Mouse (Mus musculus): ENCODE measurements around the gene Msln. TPM values are rescaled to one million over a fixed set of nuclear protein-coding genes. Genes with fewer than 3 reads are reported as not detected.
A peak's percentile ranks its signal among the peaks of the same experiment; 100 is the strongest.

The Msln gene
- polyA plus RNA-seq (2012; rRNA removed) = 17.7 and 34.7 TPM in 2 replicates

DNA sequence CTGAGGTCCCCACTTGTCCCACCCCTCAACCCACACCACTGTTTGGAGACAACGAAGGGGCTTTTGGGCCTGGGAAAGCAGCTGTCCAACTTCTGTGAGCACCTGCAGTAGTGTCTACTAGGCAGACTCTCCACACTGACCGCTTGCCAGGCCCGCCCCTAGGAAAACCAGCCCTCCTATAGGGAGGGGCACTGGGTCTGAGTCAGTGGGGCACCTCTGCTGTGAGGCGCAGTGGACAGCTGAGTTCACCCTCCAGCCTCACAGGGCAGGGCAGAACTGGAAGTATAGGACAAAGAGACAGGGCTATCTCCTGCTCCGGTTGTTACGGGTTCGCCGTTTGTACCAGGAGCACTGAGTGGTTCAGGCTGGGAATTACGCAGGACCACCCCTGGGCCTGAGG, at the start of gene Msln:
Msln (minus strand) TSS at position 138 of the 400 bp plus-strand sequence.
- DNase-seq (ENCODE audit: low read depth) = no peak

DNA sequence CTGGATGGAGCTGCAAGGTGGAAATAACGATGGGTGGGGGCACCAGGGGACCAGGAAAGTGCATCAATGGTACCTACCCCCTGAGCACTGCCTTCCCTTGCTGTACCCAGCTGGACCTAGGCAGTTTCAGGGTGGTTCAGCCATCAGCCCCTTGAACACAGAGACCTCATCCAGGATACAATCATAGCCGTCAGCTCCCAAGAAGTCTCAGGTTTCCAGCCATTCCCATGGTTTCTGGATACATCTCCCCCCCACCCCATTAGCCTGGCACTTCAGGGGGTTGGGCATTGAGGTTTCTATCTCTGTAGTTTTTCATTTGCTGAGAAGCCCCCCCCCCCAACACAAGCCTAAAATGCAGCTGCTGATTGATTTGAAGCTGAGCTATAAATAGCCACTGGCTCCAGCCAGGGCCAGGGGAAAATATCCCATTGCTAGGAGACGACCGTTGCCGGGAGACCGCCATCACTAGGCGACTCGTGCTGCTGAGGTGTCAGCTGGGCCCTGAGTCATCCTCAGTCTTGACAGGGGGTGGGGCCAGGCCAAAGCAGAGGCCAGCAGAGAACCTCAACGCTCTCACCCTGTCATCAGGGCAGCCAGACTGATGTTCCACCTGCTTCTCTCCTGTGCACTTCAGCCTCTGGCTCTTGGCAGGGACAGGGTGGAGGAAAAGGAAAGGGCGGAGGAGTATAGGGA, 48.8 kb upstream of the Msln start:
- DNase-seq (ENCODE audit: low read depth) = no peak

DNA sequence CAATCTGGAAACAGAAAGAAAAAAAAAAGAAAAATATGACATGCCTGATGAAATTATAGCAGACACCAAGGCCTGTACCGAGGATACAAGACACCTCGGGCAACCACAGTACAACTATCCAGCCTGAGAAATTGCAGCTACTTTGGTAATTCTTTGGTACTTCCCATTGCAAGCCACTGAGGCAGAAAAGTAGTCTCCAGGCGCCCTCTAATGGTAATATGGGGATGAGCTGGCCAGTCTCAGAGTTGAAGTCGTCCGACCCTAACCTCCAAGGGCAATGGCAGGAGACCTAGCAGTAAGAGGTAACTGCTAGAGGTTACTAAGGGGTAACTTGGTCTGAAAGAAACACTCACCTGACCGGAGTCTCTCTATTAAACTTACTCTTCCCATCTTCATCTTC, 46.9 kb upstream of the Msln start:
- DNase-seq (ENCODE audit: low read depth) = no peak

DNA sequence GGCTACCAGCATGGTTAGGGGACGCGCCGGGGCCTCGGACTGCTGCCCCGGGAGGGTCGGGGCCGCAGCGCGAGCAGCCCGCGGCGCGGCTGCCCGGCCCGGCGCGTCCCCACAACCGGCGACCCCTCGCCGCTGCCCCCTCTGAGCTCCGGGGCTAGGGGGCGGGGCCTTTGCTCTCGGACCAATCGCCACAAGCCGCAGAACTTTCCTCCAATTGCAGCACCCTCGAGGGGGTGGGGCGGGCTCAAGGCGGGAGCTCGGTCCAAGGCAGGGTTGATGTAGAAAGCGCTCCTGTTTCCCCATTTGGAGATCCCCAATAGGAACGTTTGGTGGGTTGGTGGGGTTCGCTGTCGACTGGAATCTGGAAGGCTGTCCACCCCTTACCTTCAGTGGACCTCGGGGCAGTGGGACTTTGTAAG, 42.8 kb upstream of the Msln start, which contains the start of gene Metrn:
Metrn (minus strand) TSS at position 186 of the 419 bp plus-strand sequence.
- DNase-seq (ENCODE audit: low read depth) = no peak

DNA sequence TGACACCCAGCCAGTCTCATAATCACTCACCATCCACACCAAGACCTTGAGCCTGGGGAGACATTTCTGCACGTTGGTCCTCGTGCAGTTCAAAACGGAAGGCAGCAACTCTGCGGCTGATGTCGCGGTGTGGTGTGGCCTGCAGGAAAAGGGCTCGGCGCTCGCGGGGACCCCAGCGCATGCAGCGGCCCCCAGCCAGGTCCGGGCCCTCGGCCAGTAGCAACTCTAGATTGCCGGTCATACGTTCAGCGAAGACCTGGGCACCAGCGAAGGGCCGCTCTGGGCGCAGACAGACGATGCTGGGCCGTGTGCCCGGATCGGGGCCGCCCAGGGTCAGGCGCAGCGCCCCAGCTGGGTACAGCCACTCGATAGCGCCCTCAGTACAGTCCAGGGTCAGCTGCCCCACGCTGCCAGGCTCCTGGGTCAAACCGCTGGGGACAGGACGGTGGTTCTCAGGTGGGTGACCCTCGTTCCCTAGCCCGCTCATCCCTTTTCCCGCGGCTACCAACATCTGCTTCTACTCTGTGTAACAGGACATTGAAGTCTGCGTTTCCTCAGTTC, 42.1 kb upstream of the Msln start:
- DNase-seq (ENCODE audit: low read depth) = no peak

DNA sequence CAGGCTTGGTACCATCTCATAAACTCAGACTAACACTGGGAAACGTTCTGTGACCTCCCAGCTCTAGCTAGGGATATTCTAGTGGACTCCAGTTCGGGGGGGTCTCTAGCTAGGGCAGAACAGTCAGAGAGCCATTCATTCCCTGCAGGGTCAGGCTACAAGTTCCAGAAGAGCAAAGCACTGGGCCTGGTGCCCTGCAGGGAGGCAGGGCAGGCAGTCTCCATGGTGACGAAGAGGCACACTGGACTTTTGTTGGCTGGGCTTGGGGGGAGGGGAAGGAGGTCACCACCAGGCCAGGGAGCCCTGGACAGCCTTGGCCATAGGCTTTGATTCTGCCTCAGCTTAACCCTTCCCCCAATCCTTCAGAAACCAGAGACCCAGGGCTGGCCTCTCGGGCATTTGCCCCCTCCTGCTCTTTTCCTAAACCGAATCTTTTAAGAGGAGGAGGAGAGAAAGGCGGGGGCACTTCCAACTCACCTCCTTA, 41.5 kb upstream of the Msln start, which contains the start of gene AC134908.4:
AC134908.4 (minus strand) TSS at position 51 of the 484 bp plus-strand sequence.
- DNase-seq (ENCODE audit: low read depth) = no peak

DNA sequence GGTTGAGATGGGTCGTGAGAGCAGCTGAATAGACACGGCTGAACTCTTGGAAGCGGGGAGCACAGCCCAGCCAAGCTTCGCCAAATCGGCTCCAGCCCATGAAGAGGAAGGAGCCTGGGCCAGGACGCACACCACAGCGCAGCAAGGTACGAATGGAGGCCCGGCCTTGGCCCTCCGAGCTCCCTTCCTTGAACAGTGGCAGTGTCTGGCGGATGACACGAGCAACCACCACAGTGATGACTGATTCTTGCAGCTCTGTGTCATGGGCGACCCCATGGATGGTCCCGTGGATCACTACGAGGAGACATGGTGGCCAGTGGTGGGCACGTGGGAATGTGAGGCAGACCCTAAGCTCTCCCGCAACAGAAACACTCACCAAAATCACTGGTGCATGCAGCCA, 40.8 kb upstream of the Msln start:
- no peak for DNase-seq (ENCODE audit: low read depth)

DNA sequence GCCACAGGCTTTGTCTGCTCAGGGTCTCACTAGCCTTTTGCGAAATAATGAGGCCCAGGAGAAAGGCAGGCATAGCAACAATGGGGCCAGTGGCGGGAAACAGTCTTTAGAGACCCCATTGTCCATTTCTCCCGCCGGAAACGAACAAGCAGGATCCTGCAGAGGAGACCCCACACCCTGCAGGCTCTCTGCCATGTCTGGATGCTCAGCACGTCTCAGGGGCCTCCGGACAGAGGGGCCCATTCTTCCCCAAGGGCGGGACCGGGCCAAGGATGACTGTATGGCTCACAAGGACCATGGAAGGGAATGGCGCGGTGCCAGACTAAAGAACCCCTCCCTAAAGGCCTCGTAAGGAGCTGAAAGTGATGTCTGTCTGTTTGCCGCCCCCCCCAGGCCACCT, 40.0 kb upstream of the Msln start:
- DNase-seq (ENCODE audit: low read depth) = no peak

DNA sequence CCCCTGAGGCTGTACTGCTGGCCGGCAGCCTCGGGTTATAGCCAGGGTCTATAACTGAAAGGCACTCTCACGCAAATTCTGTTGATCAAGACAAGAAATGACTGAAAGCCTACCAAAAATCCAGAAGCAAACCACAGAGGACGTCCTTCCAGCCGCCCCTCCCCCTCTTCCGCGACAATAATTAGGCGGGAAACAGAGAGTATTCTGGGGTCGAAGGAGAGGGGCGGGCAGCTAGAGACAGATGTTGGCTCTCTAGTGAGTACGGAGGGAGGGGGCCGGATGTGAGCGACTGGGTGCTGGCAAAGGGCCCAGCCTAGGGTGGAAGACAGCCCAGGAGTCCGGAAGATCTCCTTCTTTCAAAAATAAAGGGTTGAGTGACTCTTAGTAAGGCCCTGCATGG, 38.4 kb upstream of the Msln start, which contains the start of gene Fam173a:
Fam173a (minus strand) TSS at position 287 of the 400 bp plus-strand sequence.
- DNase-seq (ENCODE audit: low read depth) = no peak

DNA sequence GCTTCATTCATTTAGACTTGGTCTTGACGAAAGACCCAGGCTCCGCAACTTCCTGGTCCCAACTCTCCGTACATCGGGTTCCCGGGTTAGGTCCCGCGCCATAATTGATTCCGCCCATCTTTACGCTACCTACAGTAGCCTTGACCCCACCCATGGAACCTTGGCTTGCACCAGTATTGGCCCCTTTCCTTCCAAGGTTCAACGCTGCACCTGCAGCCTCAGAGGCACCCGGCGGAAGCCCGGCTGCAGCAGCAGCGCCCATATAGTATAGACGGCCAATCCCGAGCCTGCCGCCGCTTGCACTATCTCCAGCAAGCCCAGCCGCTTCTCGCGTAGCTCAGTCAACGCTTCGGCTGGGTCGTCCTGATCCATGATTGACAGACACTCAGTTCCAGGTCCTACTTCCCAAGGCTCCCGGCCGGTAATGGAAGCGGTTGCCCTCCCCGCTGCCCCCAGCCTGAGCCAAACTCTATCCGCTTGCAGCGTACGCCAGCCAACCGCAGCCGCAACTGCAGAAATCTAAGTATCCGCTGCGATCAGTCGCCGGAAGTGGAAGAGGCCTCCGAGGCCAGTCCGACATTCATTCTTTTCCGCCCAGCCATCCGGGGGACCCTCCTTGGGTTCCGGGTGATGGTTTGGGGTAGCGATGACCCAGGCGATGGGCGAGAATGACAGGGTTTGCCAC, 37.8 kb upstream of the Msln start:
- DNase-seq (ENCODE audit: low read depth) = no peak

DNA sequence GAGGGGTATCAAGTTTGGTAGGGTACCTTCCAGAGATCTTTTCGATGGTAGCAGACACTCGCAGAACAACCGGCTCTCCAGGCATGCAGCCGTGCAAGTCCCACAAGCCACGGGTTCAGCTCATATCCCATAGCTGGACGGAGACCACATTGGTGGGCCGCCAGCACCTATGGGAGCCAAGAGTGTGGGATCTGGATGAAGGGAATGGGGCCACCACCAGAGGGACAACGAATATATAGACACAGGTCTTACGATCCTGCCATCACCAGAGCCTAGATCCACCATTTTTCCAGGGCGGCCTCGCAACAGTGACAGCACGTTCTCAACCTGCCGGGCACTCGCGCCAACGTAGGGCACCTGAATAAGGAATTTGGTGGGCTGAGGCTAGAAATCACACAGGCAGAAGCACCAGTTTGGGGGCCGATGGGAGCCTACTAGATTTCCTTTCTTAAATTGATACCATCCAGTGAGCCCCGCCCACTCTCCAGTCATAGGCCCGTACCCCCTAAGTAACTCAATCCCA, 37.2 kb upstream of the Msln start:
- DNase-seq (ENCODE audit: low read depth) = no peak

DNA sequence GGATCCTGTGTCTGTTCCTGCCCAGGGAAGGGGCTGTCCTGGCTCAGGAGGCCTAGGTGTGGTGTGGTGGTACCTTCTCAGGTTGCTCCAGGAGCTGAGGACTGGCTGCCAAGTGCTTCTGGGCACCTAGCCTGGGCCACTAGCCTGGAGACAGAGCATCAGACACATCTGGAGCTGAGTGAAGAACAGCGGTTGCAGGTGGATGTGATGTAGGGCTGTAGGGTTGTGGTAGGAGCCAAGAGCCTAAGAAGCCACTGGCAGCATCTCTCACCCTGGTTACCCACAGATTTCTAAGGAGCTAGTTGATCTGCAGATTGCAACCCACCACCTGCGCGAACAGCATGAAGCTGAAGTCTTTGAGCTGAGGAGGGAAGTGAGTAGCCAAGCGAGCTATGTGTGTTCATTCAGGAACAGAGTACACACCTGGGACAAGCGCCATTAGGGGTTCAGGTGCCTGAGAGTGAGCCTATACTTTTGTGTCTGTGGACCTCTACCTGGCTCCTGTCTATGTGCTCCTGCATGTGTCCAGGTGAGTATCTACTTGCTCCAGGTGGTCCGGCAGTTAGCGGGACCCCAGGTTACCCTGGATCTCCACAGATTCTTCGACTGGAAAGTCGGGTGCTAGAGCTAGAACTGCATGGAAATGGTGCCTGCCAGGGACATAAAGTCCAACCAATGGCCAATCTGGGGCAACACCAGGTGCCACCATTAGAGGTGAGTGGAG, 32.8 kb upstream of the Msln start:
- DNase-seq (ENCODE audit: low read depth) = no peak

DNA sequence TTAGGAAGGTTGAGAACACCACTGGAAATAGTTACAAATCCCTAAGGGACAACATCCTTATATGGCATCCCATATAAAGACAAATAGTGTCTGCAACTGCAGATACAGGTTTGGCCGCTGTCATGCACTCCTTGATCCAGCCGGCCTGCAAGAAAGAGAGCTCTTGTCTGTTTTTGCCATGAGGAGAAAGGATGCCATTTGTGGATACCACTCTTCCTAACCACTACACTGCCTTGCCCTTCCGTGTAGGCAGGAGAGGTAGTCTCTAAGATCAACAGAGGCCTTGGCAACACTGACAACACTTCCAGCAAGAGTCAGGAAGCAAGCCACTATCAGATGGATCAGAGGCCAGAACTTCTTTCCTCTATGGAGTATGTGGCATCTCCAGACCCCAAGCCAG, 32.1 kb upstream of the Msln start, which contains the start of gene Ccdc78:
Ccdc78 (plus strand) TSS at position 301 of the 400 bp plus-strand sequence.
- DNase-seq (ENCODE audit: low read depth) = no peak

DNA sequence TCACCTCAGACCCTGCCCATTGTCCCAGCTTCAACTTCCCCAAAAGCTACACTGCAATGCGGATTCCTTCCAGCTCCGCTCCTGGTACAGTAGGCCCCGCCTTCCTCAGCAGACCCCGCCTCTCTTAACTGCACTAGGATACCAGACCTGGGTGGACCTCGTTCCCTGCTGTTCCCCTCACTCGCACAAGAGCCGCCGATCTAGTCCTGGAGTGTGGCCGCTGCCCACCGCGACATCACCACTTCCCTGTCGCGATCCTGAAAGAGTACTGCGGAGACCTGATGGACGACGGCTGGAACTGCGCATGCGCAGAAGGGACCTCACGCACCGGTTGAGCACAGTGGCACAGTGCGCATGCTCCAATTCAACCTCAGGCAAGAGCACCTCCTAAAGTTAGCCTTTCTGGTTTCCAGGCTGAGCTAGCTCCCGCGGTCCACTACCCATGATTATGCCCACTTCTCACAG, 31.1 kb upstream of the Msln start, which contains the start of gene Haghl:
Haghl (minus strand) TSS at position 393 of the 465 bp plus-strand sequence.
- no peak for DNase-seq (ENCODE audit: low read depth)

DNA sequence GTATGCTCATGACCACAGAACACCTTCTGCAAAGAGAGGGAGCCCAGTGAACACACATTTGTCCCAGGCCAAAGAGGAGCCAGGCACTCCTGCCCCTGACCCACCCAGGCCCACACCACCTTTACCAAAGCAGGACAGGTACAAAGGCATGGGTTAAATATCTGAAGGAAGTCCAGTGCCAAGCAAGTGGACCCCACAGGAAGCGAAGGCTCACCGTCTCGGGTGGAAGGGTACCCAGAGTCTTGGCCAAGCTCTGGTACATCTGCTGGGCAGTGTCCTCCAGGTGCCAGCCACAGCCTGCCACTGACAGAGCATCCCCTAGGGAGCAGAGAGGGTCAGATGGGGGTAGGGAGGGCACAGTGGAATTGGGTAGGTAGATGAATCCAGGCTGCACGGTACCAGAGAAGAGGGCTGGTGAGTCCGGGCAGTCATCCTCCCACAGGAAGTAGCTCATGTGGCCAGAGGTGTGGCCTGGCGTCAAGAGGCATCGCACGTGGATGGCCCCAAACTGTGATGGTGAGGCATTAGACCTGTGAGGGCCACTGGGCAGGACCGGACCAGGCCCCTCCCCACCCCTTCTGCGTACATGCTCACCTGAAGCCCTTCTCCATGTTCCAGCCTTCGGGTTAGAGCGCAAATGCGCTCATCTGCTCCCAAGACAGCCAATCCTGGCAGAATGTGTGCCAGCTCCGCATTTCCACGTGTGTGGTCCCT, 29.8 kb upstream of the Msln start:
- DNase-seq (ENCODE audit: low read depth) = no peak

DNA sequence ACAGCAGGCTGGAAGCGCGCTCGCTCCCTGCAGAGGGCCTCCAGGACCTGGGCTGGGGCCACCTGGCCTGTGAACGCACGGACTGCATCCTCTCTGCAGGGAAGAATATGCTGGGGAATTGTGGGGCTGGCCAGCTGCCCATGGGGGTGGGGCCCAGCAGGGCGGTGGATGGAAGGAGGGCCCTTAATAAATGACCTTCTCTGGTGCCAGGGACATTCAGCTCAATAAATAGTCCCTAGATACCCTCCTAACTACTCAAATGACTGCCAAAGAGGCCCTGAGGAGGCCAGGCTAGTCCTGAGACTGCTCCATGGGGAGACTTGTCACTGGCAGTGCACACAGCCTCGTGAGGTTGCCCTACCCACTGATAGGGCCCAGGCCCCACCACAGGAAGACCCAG, 28.9 kb upstream of the Msln start:
- no peak for DNase-seq (ENCODE audit: low read depth)

DNA sequence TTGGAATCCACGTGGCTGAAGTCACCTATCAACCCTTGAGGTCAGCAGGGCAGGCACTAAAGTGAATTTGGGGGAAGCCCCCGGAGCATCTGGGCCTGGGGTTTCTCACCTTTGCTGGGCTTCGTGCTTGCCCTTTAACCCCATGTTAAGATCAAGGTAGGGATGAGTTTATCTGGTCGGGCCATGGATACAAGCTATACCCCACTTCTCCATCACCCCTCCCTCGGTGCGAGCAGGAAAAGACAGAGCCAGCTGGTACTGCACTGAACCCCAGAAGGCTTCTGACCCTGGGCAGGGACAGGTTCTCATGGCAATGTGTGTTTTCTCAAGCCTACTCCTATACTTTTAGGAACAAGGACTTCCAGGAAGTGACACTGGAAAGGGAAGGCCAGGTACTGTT, 27.2 kb upstream of the Msln start:
- no peak for DNase-seq (ENCODE audit: low read depth)

DNA sequence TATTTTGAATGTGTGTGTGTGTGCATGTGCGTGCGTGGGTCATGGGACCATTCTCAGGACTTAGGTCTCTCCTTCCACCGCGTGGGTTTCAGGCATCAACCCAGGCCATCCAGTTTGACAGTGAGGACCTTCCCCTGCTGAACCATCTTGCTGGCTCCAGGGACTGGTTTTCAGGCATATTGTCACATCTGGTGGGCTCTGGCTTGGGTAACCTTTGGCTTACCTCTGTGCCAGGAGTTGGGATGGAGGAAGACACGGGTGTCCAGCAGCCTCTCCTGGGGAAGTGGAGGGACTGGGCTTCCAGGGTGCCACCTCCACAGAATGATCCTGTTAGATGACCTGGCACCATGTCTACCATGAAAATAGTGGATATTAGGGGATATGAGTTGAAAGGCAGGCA, 23.8 kb upstream of the Msln start:
- no peak for DNase-seq (ENCODE audit: low read depth)

DNA sequence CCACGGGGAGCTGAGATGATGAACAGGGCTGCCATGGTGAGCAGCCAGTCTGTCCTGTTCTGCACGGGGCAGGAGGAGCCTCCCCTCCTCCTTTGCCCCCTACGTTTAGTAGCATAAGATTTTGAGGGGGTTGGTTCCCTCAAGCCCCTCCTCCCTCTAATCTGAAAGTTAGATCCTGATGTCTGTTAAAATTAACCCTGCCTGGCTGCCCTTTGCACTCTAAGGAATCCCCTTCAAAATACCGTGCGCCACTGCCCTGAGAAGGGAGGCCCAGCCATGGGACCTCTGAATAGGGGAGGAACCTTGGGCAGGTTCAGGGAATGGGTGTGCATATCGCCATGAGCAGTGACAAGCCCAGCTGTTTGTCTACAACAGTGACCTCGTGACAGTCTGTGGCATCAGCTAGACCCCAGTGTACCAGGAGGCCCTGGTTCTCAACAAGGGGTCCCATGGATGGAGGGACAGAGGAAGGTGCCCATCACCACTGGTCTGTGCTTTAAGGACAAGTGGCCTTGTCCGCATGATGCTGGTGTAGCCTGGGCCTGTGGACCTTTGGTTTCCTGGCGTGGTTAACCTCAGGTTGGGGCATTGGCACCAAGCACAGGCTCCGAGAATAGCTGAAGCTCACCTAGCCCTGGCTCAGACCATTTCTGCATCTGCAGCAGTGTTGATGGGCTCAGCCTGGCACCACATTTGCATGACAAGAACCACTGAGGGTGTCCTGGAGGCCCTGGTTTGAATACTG, 21.3 kb upstream of the Msln start:
- DNase-seq (ENCODE audit: low read depth) = no peak

DNA sequence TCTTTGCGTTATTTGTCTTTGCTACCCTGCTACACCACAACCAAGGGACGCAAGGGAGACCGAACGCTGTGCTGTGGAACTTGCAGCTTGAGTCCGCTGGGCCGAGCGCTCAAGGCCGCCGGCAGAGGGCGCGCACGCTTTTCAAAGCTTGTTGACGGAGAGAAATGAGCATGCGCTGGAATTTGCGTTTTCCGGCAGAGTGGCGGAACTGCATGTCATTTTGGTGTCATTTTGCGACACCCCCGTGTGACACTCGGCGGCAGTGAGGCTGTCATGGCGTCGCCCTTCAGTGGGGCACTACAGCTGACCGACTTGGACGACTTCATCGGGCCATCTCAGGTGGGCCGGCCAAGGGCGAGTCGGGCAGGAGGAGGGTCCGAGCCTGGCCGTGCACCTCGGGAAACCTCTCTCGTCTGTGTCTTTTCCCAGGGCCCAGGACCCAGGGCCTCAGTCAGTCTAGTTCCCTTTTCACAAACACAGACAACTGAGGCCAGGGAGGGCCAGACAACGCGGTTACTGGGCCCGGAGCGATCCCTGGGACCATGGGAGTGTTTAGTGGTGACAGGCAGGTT, 19.5 kb upstream of the Msln start, which contains the start of gene Narfl:
Narfl (plus strand) TSS at position 228 of the 572 bp plus-strand sequence.
- DNase-seq (ENCODE audit: low read depth) = peak; percentile 72

All from gonadal fat pad, adult 2 months (tissue).